Mouse (Mus musculus): ENCODE data around the gene Cirbp. TPM values are rescaled to one million over a fixed set of nuclear protein-coding genes. Genes with fewer than 3 reads are reported as not detected.

The Cirbp gene
- polyA plus RNA-seq, 1 experiment = 105 TPM

DNA sequence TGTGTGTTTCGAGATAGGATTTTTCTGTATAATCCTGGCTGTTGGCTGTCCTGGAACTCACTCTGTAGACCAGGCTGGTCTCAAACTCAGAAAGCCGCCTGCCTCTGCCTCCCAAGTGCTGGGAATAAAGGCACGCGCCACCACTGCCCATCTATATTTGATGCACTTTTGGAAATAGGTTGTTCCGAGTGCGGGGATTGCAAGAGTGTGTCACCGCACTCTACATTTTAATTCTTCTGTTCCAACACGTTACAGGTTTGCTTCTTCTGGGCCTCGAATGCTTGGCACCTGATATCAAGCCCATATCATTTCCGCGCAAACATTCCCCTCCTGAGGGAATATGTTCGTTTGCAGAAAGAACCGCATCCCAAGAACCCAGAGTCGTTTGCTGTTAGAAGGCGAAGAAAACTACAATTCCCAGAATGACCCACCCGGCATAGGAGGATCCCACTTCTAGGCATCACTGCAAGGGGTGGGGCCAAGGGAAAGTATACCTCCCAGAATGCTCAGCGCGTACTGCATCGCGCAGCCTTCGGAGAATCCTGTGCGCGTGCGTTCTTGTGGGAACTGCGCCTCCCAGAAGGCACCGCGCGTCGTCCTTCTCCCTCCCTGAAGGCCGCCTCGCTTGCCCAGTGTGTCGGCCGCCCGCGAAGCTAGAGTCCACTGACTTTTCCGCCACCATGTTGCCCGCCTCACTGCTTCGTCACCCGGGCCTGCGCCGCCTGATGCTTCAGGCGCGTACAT lies 23.8 kb upstream of the Cirbp start:
- no peaks in the 10 kb centered on the region for H3K27me3 ChIP-seq (ENCODE audit: control insufficient read depth, insufficient read depth, low read length)
- peaks cover 4% of the 10 kb centered on the region; the same call in 1 of the 2 replicates for H3K36me3 ChIP-seq (ENCODE audit: control insufficient read depth, insufficient read depth, low read length)
- TF ChIP-seq CTCF (IDR thresholded peaks at IDR 0.05; ENCODE audit: control insufficient read depth, insufficient read depth, insufficient replicate concordance, low read depth, low read length) = no peak
- TF ChIP-seq POLR2A (IDR thresholded peaks at IDR 0.05; ENCODE audit: control insufficient read depth, low read depth, low read length) = peak; percentile 93
- H3K4me3 ChIP-seq (ENCODE audit: control insufficient read depth, low read depth, low read length) = peak overlapping the region; percentile 81
- peaks cover 46% of the 10 kb centered on the region for H3K4me1 ChIP-seq (ENCODE audit: control insufficient read depth, insufficient read depth, low read length)
- peak overlapping the region; percentile 46 for H3K27ac ChIP-seq (ENCODE audit: control insufficient read depth, insufficient read depth, low read depth, low read length)

- H3K27ac ChIP-seq (ENCODE audit: control insufficient read depth, insufficient read depth, low read depth, low read length) = peak overlapping the region; percentile 46
- H3K4me3 ChIP-seq (ENCODE audit: control insufficient read depth, low read depth, low read length) = peak overlapping the region; percentile 81
- H3K4me1 ChIP-seq (ENCODE audit: control insufficient read depth, insufficient read depth, low read length) = peaks cover 44% of the 10 kb centered on the region
- peaks cover 4% of the 10 kb centered on the region; the same call in 1 of the 2 replicates for H3K36me3 ChIP-seq (ENCODE audit: control insufficient read depth, insufficient read depth, low read length)
- H3K27me3 ChIP-seq (ENCODE audit: control insufficient read depth, insufficient read depth, low read length) = no peaks in the 10 kb centered on the region
- TF ChIP-seq CTCF (IDR thresholded peaks at IDR 0.05; ENCODE audit: control insufficient read depth, insufficient read depth, insufficient replicate concordance, low read depth, low read length) = no peak
- no peak for TF ChIP-seq POLR2A (IDR thresholded peaks at IDR 0.05; ENCODE audit: control insufficient read depth, low read depth, low read length)
Measured at GRCm38 (mm10) chr10:80142530-80142925, 23.3 kb upstream of the Cirbp start.

DNA sequence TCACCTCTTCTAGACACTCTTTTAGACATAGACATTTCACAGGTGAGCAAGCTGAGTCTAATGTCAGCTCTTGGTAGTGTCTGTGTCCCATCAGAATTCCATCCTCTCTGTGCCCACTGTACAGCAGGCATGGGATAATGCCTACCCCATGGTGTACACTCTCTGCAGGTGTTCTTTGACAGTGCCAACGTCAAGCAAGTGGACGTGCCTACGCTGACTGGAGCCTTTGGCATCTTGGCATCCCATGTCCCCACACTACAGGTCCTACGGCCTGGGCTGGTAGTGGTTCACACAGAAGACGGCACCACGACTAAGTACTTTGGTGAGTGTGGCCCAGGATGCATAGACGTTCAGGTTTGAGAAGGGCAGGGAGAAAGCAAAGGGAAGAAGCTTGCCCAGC lies 22.1 kb upstream of the Cirbp start:
- no peaks in the 10 kb centered on the region for H3K27me3 ChIP-seq (ENCODE audit: control insufficient read depth, insufficient read depth, low read length)
- no peak for TF ChIP-seq CTCF (IDR thresholded peaks at IDR 0.05; ENCODE audit: control insufficient read depth, insufficient read depth, insufficient replicate concordance, low read depth, low read length)
- no peak for TF ChIP-seq POLR2A (IDR thresholded peaks at IDR 0.05; ENCODE audit: control insufficient read depth, low read depth, low read length)
- H3K27ac ChIP-seq (ENCODE audit: control insufficient read depth, insufficient read depth, low read depth, low read length) = no peak overlapping the region
- H3K36me3 ChIP-seq (ENCODE audit: control insufficient read depth, insufficient read depth, low read length) = peaks cover 4% of the 10 kb centered on the region; the same call in 1 of the 2 replicates
- no peak overlapping the region for H3K4me3 ChIP-seq (ENCODE audit: control insufficient read depth, low read depth, low read length)
- peaks cover 44% of the 10 kb centered on the region for H3K4me1 ChIP-seq (ENCODE audit: control insufficient read depth, insufficient read depth, low read length)

- H3K4me3 ChIP-seq (ENCODE audit: control insufficient read depth, low read depth, low read length) = no peak overlapping the region
Measured at GRCm38 (mm10) chr10:80144159-80144558, 21.6 kb upstream of the Cirbp start.

GRCm38 (mm10) chr10:80144864-80145838 lies 20.6 kb upstream of the Cirbp start:
- peaks cover 4% of the 10 kb centered on the region; the same call in 1 of the 2 replicates for H3K36me3 ChIP-seq (ENCODE audit: control insufficient read depth, insufficient read depth, low read length)
- no peak overlapping the region for H3K4me3 ChIP-seq (ENCODE audit: control insufficient read depth, low read depth, low read length)
- H3K4me1 ChIP-seq (ENCODE audit: control insufficient read depth, insufficient read depth, low read length) = peaks cover 48% of the 10 kb centered on the region
- no peaks in the 10 kb centered on the region for H3K27me3 ChIP-seq (ENCODE audit: control insufficient read depth, insufficient read depth, low read length)
- no peak overlapping the region for H3K27ac ChIP-seq (ENCODE audit: control insufficient read depth, insufficient read depth, low read depth, low read length)
- TF ChIP-seq CTCF (IDR thresholded peaks at IDR 0.05; ENCODE audit: control insufficient read depth, insufficient read depth, insufficient replicate concordance, low read depth, low read length) (peak; percentile 52; the same call in 1 of the 2 replicates), POLR2A (IDR thresholded peaks at IDR 0.05; ENCODE audit: control insufficient read depth, low read depth, low read length) (no peak)

More at GRCm38 (mm10) chr10:80144159-80144558, 21.6 kb upstream of the Cirbp start:
- peaks cover 43% of the 10 kb centered on the region for H3K4me1 ChIP-seq (ENCODE audit: control insufficient read depth, insufficient read depth, low read length)
- H3K27ac ChIP-seq (ENCODE audit: control insufficient read depth, insufficient read depth, low read depth, low read length) = no peak overlapping the region
- H3K36me3 ChIP-seq (ENCODE audit: control insufficient read depth, insufficient read depth, low read length) = peaks cover 4% of the 10 kb centered on the region; the same call in 1 of the 2 replicates
- no peaks in the 10 kb centered on the region for H3K27me3 ChIP-seq (ENCODE audit: control insufficient read depth, insufficient read depth, low read length)
- TF ChIP-seq CTCF (IDR thresholded peaks at IDR 0.05; ENCODE audit: control insufficient read depth, insufficient read depth, insufficient replicate concordance, low read depth, low read length) (no peak), POLR2A (IDR thresholded peaks at IDR 0.05; ENCODE audit: control insufficient read depth, low read depth, low read length) (no peak)

GRCm38 (mm10) chr10:80145896-80146295 lies 19.9 kb upstream of the Cirbp start:
- peaks cover 4% of the 10 kb centered on the region; the same call in 1 of the 2 replicates for H3K36me3 ChIP-seq (ENCODE audit: control insufficient read depth, insufficient read depth, low read length)
- H3K4me3 ChIP-seq (ENCODE audit: control insufficient read depth, low read depth, low read length) = no peak overlapping the region
- H3K4me1 ChIP-seq (ENCODE audit: control insufficient read depth, insufficient read depth, low read length) = peaks cover 48% of the 10 kb centered on the region
- TF ChIP-seq CTCF (IDR thresholded peaks at IDR 0.05; ENCODE audit: control insufficient read depth, insufficient read depth, insufficient replicate concordance, low read depth, low read length) (no peak), POLR2A (IDR thresholded peaks at IDR 0.05; ENCODE audit: control insufficient read depth, low read depth, low read length) (no peak)
- H3K27ac ChIP-seq (ENCODE audit: control insufficient read depth, insufficient read depth, low read depth, low read length) = no peak overlapping the region
- H3K27me3 ChIP-seq (ENCODE audit: control insufficient read depth, insufficient read depth, low read length) = no peaks in the 10 kb centered on the region

Measured in testis, adult 2 months (tissue).